Mouse (Mus musculus) hindbrain, embryonic 11.5 days (tissue): ENCODE measurements around the gene Trnp1. TPM values are rescaled to one million over a fixed set of nuclear protein-coding genes. Genes with fewer than 3 reads are reported as not detected.

Experiments used
- ATAC-seq: fragments of 200-750 bp; cut with Nextera tagmentation; 2 replicates; pipeline ENCODE4 v1.8.0; 2017; ENCODE audit warnings: mild to moderate bottlenecking, moderate TSS enrichment, moderate library complexity; ENCODE audit not compliant: low FRiP score
- DNase-seq: peaks from one replicate; pipeline ENCODE4 v3.0.0-alpha.2; 2015; ENCODE audit warnings: low spot score
- H3K27ac ChIP-seq: fragments of 300-500 bp; sonication (generic); 2 replicates; pipeline ENCODE4 v1.5.1; 2014; ENCODE audit warnings: mild to moderate bottlenecking, low read depth, low read length
- H3K27me3 ChIP-seq: fragments of 300-500 bp; sonication (generic); 2 replicates; pipeline ENCODE4 v1.6.1; 2014; ENCODE audit warnings: mild to moderate bottlenecking, low read length, moderate library complexity, mixed read lengths; ENCODE audit not compliant: control insufficient read depth, insufficient read depth
- H3K36me3 ChIP-seq: fragments of 300-500 bp; sonication (generic); 2 replicates; pipeline ENCODE4 v1.6.1; 2014; ENCODE audit warnings: mild to moderate bottlenecking, low read length, moderate library complexity, mixed read lengths; ENCODE audit not compliant: control insufficient read depth, insufficient read depth
- H3K4me1 ChIP-seq: fragments of 300-500 bp; sonication (generic); replicated peaks from 2 replicates; pipeline ENCODE4 v1.6.1; 2014; ENCODE audit warnings: low read length, mixed read lengths; ENCODE audit not compliant: control insufficient read depth, insufficient read depth
- H3K4me2 ChIP-seq: fragments of 300-500 bp; sonication (generic); replicated peaks from 2 replicates; pipeline ENCODE4 v1.6.1; 2014; ENCODE audit warnings: mild to moderate bottlenecking, low read depth, low read length
- H3K4me3 ChIP-seq: fragments of 300-500 bp; sonication (generic); 2 replicates; pipeline ENCODE4 v1.5.1; 2014; ENCODE audit warnings: low read depth, low read length
- H3K9ac ChIP-seq: fragments of 300-500 bp; sonication (generic); 2 replicates; pipeline ENCODE4 v1.6.1; 2014; ENCODE audit warnings: low read depth, low read length
- H3K9me3 ChIP-seq: fragments of 300-500 bp; sonication (generic); 2 replicates; pipeline ENCODE4 v1.6.1; 2016; ENCODE audit warnings: low read length; ENCODE audit not compliant: control insufficient read depth
- WGBS: fragments of 180-500 bp; shearing (Covaris S2); extraction: QIAGEN DNeasy Blood & Tissue Kit; methylation state at CpG from one replicate; pipeline ENCODE4 v1.1.7; 2014; 5-methylcytosine and 5-hydroxymethylcytosine counted together
- polyA plus RNA-seq: library from polyadenylated mRNA; unstranded; fragments of >200 nt; fragmentation: Nextera tagmentation; extraction: Ambion mirVana; gene quantifications from 2 replicates; pipeline ENCODE4 v1.2.1, GENCODE M21; 2014

The Trnp1 gene
- polyA plus RNA-seq, 1 experiment from 2014 or later: 1.7 TPM

DNA sequence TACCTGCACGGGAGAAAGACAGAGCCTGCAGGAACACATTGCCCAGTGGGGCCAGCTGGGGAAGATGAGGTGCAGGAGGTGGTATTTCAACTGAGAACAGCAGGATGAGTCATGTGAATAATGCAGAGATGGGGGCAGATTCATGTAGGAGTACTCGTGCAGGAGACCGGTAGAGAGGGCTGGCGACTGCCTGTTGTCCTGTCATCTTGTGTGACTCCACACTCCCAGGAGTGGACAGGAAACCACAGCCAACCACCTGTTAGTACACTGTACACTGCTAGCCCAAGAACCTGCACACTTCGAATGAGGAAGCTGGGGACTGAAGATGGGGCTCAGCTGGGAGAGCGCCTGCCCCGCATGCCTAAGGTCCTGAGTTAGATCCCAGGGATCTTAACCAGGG, 3.2 kb upstream of the Trnp1 start:
- 63% methylated on average over 7 of the region's 7 CpGs for WGBS
- ATAC-seq: no peak
- H3K27me3 ChIP-seq: peaks cover 45% of the 10 kb centered on the region

GRCm38 (mm10) chr4:133497461-133498159, 740 bp downstream of the Trnp1 start:
- under 1% methylated on average over 41 of the region's 70 CpGs for WGBS
- Histone ChIP-seq H3K27ac (no peak overlapping the region), H3K9me3 (no peaks in the 10 kb centered on the region), H3K36me3 (no peaks in the 10 kb centered on the region), H3K27me3 (peaks cover 60% of the 10 kb centered on the region), H3K4me1 (peaks cover 3% of the 10 kb centered on the region), H3K4me2 (peak overlapping the region; percentile 100), H3K9ac (peak overlapping the region; percentile 57), H3K4me3 (peak overlapping the region; percentile 62)
- DNase-seq: peak; percentile 65
- peak; percentile 44; the same call in 1 of the 2 replicates for ATAC-seq

More for the DNA sequence above, 3.2 kb upstream of the Trnp1 start:
- Histone ChIP-seq H3K4me3 (no peak overlapping the region), H3K9ac (no peak overlapping the region), H3K36me3 (no peaks in the 10 kb centered on the region), H3K27ac (no peak overlapping the region), H3K9me3 (no peaks in the 10 kb centered on the region), H3K4me2 (no peak overlapping the region), H3K4me1 (peaks cover 3% of the 10 kb centered on the region)
- no peak for DNase-seq

DNA sequence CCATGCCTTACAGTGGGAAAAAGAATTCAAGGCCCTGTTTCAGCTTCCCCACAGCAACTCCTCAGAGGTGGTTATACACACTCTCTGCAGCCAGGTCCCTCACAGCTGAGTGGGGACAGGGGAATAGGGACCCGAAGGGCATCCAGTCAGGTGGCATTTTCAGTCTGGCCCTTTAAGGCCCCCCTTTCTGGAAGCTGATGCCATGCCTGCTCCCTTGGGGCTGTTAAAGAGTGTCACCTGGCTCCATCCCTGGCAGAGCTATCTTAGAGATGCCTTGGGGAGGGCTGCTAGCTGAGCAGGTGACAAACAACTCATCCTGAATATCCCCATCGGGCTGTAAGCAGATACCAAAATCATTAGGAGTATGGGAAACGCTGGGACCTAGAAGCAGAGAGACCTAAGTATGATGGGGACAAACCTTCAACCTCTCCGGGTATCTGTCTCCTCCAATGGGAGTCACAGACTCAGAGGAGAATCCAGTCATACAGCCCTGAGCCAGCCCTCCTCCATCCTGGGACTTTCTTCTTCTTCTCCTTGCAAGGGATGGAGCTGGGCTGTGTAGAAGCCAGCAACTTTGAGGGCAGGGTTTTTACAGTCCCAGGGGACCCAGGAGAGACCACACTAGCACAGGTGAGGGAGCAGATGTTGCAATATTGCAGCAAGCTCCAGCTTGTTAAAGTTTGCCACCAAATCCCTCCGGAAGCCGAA, 1.5 kb downstream of the Trnp1 start:
- Histone ChIP-seq H3K4me3 (peak overlapping the region; percentile 62; the same call in 1 of the 2 replicates), H3K27ac (no peak overlapping the region), H3K36me3 (no peaks in the 10 kb centered on the region), H3K4me1 (peaks cover 3% of the 10 kb centered on the region), H3K27me3 (peaks cover 60% of the 10 kb centered on the region), H3K9me3 (no peaks in the 10 kb centered on the region), H3K9ac (no peak overlapping the region), H3K4me2 (peak overlapping the region; percentile 100; the same call in 1 of the 2 replicates)
- ATAC-seq (no peak), DNase-seq (no peak)
- 19% methylated on average over 6 of the region's 6 CpGs for WGBS

GRCm38 (mm10) chr4:133495711-133496110, 2.6 kb downstream of the Trnp1 start:
- 35% methylated on average over 7 of the region's 7 CpGs for WGBS
- Histone ChIP-seq H3K9ac (no peak overlapping the region), H3K27ac (no peak overlapping the region), H3K9me3 (no peaks in the 10 kb centered on the region), H3K4me1 (peaks cover 3% of the 10 kb centered on the region), H3K4me2 (no peak overlapping the region), H3K27me3 (peaks cover 53% of the 10 kb centered on the region), H3K36me3 (no peaks in the 10 kb centered on the region), H3K4me3 (no peak overlapping the region)
- ATAC-seq (no peak), DNase-seq (no peak)

DNA sequence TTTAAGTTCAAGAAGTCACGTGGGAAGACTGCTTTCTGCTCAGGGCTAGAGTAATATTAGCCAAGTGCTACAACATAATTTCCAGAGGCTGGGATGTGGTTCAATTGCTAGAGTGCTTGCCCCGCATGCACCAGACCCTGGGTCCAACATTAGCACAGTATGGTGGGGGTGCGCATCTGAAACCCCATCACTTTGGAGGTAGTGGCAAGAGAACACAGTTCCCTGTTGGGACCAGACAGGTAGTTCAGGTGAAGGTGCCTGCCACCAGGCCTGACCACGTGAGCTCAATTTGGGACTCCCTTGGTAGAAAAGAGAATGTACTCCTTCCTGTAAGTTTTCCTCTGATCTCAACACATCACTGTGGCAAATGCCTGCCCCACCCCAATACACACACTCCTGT, 3.5 kb downstream of the Trnp1 start:
- no peak overlapping the region for H3K9ac ChIP-seq
- WGBS: 62% methylated on average over 4 of the region's 4 CpGs
- H3K9me3 ChIP-seq: no peaks in the 10 kb centered on the region
- H3K4me3 ChIP-seq: no peak overlapping the region
- no peak overlapping the region for H3K27ac ChIP-seq
- H3K36me3 ChIP-seq: no peaks in the 10 kb centered on the region
- H3K4me2 ChIP-seq: no peak overlapping the region
- DNase-seq: no peak
- peaks cover 48% of the 10 kb centered on the region for H3K27me3 ChIP-seq
- no peak for ATAC-seq
- H3K4me1 ChIP-seq: peaks cover 3% of the 10 kb centered on the region

GRCm38 (mm10) chr4:133494432-133494831, 3.9 kb downstream of the Trnp1 start:
- H3K9ac ChIP-seq: no peak overlapping the region
- H3K4me1 ChIP-seq: peaks cover 3% of the 10 kb centered on the region
- peak; percentile 95 for DNase-seq
- H3K9me3 ChIP-seq: no peaks in the 10 kb centered on the region
- WGBS: under 1% methylated on average over 12 of the region's 12 CpGs
- no peaks in the 10 kb centered on the region for H3K36me3 ChIP-seq
- peak overlapping the region; percentile 31 for H3K4me2 ChIP-seq
- ATAC-seq: peak; percentile 36; the same call in 1 of the 2 replicates
- H3K4me3 ChIP-seq: no peak overlapping the region
- H3K27me3 ChIP-seq: peaks cover 44% of the 10 kb centered on the region
- H3K27ac ChIP-seq: no peak overlapping the region

DNA sequence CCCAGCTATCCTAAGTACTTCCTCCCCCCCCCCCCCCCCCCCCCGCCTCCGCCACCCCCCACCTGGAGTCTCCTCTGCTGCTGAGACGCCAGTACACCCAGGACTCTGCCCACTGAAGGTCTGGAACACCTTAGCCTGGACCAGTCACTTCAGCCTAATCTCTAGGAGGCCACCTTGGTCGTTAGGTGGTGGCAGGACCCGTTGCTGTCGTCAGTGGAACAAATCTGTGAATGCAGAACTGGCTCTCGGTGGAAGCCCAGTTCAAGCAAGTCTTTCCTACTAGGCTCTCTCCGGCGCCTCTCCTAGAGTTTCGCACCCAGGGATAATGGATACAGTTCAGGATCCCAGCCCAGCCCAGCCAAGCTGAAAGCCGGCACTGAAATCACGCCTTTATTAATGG, 4.5 kb downstream of the Trnp1 start:
- ATAC-seq (no peak), DNase-seq (no peak)
- no peaks in the 10 kb centered on the region for H3K36me3 ChIP-seq
- H3K9me3 ChIP-seq: no peaks in the 10 kb centered on the region
- peaks cover 3% of the 10 kb centered on the region for H3K4me1 ChIP-seq
- H3K4me2 ChIP-seq: peak overlapping the region; percentile 31
- peaks cover 39% of the 10 kb centered on the region for H3K27me3 ChIP-seq
- H3K4me3 ChIP-seq: no peak overlapping the region
- H3K9ac ChIP-seq: no peak overlapping the region
- H3K27ac ChIP-seq: no peak overlapping the region
- WGBS: 29% methylated on average over 10 of the region's 12 CpGs

DNA sequence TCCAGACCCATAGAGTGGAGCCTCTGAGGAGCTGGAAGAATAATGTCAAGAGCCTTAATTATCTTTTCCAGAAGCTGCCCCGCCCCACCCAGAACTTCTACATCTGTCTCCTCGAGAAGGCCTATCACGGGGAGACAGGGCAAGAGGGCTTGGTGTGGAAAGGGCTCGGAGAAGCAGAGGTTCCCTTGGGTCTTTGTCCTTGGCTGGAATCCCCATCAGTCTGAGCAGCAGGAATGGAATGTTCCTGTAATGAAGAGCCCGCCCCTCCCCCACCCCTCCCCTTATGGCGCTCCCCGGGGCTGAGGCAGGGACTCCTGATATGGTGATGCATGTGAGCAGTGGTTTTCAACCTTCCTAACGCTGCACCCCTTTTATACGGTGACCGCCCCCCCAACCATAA, 6.5 kb downstream of the Trnp1 start:
- H3K36me3 ChIP-seq: no peaks in the 10 kb centered on the region
- no peak overlapping the region for H3K9ac ChIP-seq
- no peaks in the 10 kb centered on the region for H3K9me3 ChIP-seq
- H3K27ac ChIP-seq: no peak overlapping the region
- DNase-seq: no peak
- H3K4me3 ChIP-seq: no peak overlapping the region
- ATAC-seq: no peak
- no peaks in the 10 kb centered on the region for H3K4me1 ChIP-seq
- WGBS: 31% methylated on average over 10 of the region's 10 CpGs
- peaks cover 18% of the 10 kb centered on the region for H3K27me3 ChIP-seq
- H3K4me2 ChIP-seq: no peak overlapping the region
